Mouse (Mus musculus) brain, embryonic 14.5 days (tissue): ENCODE results near the gene Pigw. TPM values are rescaled to one million over a fixed set of nuclear protein-coding genes. Genes with fewer than 3 reads are reported as not detected.
A peak's percentile ranks its signal among the peaks of the same experiment; 100 is the strongest.

Experiments
- DNase-seq: peaks from one replicate; pipeline ENCODE4 v3.0.0-alpha.2; 2011; ENCODE audit warnings: low read depth
- CTCF ChIP-seq: fragments of 200-500 bp; IDR thresholded peaks from 2 replicates; pipeline ENCODE4 v1.5.1; 2012; ENCODE audit warnings: inconsistent platforms, mild to moderate bottlenecking, moderate library complexity, borderline replicate concordance; ENCODE audit not compliant: insufficient read depth, insufficient read length; ENCODE audit errors: extremely low read depth
- POLR2A ChIP-seq: fragments of 200-500 bp; IDR thresholded peaks from 2 replicates; pipeline ENCODE4 v1.6.1; 2012; ENCODE audit warnings: mild to moderate bottlenecking, inconsistent platforms, borderline replicate concordance; ENCODE audit not compliant: poor library complexity, insufficient read depth, insufficient read length, severe bottlenecking; ENCODE audit errors: extremely low read depth
- polyA plus RNA-seq: library from polyadenylated mRNA; depleted of rRNA; stranded (reverse); fragments of >200 nt; gene quantifications from 2 replicates; pipeline ENCODE4 v1.2.3, GENCODE M21; 2012

Gene Pigw
- polyA plus RNA-seq, 1 experiment: 5.3 TPM

DNA sequence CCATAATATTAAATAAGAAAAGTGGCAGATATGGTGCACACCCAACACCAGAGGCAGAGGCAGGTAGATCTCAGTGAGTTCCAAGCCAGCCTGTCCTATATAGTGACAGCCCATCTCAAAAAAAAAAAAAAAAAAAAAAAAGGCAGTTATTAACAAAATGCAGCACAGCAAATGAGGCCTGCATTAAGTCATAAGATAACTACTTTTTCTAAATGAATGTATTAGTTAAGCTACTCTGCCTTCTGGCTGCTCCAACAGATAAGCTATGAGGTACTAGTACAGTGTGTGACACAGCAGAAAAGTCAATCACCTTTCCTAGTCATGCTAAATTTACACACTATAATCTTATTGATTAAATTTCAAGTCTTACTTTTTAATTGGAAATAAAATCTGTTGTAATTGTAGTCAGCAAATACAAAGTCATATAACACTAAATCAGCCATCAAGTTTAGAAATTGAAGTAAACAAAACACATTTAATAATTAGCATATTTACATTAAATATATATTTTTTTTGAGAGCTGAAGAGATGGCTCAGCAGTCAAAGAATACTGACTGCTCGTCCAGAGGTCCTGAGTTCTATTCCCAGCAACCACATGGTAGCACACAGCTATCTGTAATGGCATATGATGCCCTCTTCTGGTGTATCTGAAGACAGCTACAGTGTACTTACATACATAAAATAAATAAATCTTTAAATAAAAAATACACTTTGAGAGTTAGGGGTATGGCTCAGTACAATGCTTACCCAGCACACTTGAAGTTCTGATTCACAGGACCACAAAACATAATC lies 6.8 kb downstream of the Pigw start:
- TF ChIP-seq CTCF: no peak
- DNase-seq: no peak

DNA sequence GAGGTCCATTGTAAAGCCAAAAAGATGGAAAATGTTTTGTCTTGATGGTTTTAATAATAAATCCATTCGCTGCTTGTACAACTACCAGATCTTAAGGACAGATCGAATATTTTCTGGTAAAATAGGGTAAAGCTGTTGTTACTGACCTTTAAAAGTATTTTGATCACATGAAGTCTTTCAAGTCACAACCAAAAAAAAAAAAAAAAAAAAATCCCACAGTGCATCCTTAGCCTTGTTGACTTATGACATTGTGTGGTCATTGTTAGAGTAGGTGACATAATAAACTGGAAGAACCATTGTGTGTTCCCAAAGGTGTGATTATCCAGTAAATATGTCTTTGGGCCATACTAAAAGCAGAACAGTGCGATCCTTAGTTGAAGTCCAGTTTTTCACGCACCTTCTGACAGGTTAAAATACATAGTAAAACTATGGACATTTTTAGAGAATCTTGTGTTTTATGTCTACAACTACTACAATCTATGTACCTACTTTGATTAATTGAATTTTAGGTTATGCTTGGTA lies 8.5 kb downstream of the Pigw start:
- TF ChIP-seq POLR2A (no peak), CTCF (no peak)
- DNase-seq: no peak

- no peak for TF ChIP-seq CTCF
- TF ChIP-seq POLR2A: no peak
- DNase-seq: no peak
Measured at GRCm38 (mm10) chr11:84871046-84871445, 9.0 kb downstream of the Pigw start.

DNA sequence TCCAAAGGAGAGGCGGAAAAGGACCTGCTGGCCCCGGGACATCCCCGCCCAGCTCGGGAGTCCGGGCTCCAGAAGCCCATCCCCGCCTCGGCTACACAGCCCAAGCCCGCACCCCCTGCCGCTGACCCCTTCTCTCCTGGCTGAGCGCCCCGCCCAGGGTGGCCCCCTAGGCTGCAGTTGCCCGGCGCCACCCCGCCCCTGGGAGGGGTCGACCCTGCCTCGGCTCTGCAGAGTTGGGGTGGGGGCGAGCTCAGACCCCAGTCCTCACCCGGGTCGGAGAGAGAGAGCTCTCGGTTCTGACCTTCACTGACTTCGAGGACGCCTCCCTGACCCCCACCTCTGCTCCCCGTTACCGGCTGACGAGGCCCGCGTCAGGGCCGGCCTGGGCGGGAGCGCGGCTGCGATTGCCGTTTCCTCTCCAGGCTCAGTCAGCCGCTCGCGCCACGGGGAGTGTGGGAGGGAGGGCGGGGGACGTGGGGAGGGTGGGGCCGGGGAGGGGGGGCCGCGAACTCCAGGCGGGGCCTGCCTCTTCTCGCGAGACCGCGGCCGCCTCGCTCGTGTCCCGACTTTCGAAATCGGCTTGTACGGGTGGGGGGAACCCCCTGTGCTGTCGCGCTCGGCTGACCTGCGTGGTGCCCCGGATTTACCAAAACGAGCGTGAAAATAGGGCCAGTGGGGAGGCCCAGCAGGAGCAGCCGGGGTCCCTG lies 9.6 kb downstream of the Pigw start, which contains the start of gene Ggnbp2:
Ggnbp2 (minus strand) TSS at position 481 of the 707 bp plus-strand sequence.
- TF ChIP-seq POLR2A: peak; percentile 64
- TF ChIP-seq CTCF: no peak
- DNase-seq: peak; percentile 96

- TF ChIP-seq CTCF: no peak
- TF ChIP-seq POLR2A: peak; percentile 74
- DNase-seq: peak; percentile 99
Measured at GRCm38 (mm10) chr11:84869537-84870232, 10.4 kb downstream of the Pigw start.

DNA sequence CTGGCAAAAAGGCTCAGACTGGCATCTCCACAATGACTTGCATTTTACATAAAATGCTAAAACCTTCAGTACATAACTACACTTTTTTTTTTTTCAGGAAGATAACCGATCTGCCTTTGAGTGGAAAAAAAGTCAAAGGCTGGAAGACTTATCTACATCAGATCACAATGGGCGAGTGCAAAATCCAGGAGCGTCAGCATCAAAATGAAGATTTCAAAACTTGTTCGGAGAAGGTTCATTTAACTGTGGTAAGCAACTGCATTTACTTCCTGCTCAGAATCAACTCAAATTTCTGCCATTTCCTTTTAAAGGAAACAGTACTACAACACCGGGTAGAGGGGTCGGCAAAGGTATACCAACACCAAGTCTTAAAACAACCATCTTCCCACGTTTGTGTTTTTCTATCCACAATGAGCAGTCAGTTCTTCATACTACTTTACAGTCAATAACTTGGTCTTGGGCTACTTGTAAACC lies 11.3 kb downstream of the Pigw start:
- no peak for TF ChIP-seq POLR2A

DNA sequence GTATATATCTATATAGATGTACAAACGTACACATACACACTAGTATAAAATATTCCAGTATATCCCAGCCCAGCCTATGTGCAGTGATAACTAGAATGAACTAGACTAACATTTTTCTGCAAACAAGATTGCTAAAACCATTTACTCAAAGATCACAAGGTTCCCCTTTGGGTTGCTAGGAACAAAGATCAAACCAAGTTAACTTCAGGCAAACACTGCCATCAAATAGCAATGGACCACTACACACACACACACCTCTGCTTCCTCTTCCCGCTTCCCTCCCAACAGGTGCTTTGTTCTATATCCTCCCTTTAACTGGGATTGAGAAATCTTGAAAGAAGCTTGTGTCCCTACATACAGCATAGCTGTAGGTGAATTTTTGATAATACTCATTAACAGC lies 12.5 kb downstream of the Pigw start:
- TF ChIP-seq POLR2A (no peak), CTCF (no peak)
- DNase-seq: no peak

More for the DNA sequence above, 11.3 kb downstream of the Pigw start:
- DNase-seq: peak; percentile 1

- TF ChIP-seq POLR2A: no peak
- no peak for TF ChIP-seq CTCF
- DNase-seq: no peak
Measured at GRCm38 (mm10) chr11:84865268-84865667, 14.8 kb downstream of the Pigw start.

DNA sequence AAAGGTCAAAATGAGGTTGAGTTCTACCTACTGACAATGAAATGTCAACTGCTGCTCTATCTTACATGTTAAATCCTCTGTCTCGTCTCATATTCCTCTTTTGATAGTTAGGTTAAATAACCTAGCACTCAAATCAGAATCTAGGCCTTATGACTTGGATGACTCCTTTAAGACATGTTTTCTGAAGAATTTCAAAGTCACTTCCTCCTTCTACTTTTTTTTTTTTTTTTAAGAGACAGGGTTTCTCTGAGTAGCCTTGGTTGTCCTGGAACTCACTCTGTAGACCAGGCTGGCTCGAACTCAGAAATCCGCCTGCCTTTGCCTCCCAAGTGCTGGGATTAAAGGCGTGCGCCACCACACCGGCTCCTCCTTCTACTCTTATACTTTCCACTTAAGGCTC lies 24.8 kb downstream of the Pigw start:
- no peak for DNase-seq

GRCm38 (mm10) chr11:84847475-84848090 lies 32.5 kb downstream of the Pigw start:
- DNase-seq: no peak
- no peak for TF ChIP-seq CTCF
- no peak for TF ChIP-seq POLR2A

More for the DNA sequence above, 24.8 kb downstream of the Pigw start:
- TF ChIP-seq POLR2A (no peak), CTCF (no peak)

DNA sequence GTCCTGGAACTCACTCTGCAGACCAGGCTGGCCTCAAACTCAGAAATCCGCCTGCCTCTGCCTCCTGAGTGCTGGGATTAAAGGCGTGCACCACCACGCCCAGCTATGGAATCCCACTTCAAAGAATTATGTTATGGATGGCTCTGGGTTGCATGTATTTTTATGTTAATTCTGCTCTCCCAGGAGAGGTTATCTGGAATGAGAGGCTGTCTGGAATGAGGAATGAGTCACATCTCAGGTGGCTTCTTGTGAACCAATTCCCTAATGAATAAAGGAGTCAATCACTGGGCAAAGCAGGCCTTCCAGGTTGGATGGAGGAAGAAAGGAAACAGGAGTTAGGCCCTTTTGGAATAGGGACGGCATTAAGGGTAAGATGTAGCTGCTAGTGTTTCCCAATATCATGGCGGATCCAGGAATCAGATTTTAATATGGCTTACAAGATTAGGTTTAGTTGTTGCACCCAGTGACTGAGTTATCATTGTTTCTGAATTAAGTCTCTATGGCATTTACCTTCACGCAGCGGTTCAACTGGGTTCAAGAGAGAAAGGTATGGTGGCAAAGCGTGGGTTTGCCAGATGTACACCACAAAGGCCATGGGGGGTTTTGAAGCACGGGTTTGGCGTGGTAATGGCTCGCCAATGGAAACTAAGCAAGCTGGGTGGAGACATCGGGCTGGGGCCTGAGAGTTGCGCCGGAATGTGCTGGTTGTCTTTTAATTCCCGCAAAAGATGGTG lies 33.2 kb downstream of the Pigw start:
- no peak for DNase-seq
- no peak for TF ChIP-seq CTCF
- no peak for TF ChIP-seq POLR2A
